Mouse (Mus musculus) intestine, embryonic 14.5 days (tissue): ENCODE measurements around the gene Ccnf. TPM values are rescaled to one million over a fixed set of nuclear protein-coding genes. Genes with fewer than 3 reads are reported as not detected.

Experiments
- ATAC-seq: fragments of 200-750 bp; cut with Nextera tagmentation; replicated peaks from 2 replicates; pipeline ENCODE4 v1.8.0; 2017; ENCODE audit warnings: low read depth, moderate number of reproducible peaks, moderate TSS enrichment, moderate library complexity; ENCODE audit not compliant: low FRiP score, low TSS enrichment
- DNase-seq: peaks from one replicate; pipeline ENCODE4 v3.0.0-alpha.2; 2018; ENCODE audit warnings: low spot score
- H3K27ac ChIP-seq: fragments of 300-500 bp; sonication (generic); 2 replicates; pipeline ENCODE4 v1.5.1; 2014; ENCODE audit warnings: low read depth, mild to moderate bottlenecking, control low read depth
- H3K27me3 ChIP-seq: fragments of 300-500 bp; sonication (generic); replicated peaks from 2 replicates; pipeline ENCODE4 v1.6.1; 2014; ENCODE audit warnings: low read length, control low read depth; ENCODE audit not compliant: control insufficient read depth, insufficient read depth
- H3K36me3 ChIP-seq: fragments of 300-500 bp; sonication (generic); 2 replicates; pipeline ENCODE4 v1.6.1; 2014; ENCODE audit warnings: low read length, control low read depth; ENCODE audit not compliant: control insufficient read depth, insufficient read depth
- H3K4me1 ChIP-seq: fragments of 300-500 bp; sonication (generic); replicated peaks from 2 replicates; pipeline ENCODE4 v1.6.1; 2014; ENCODE audit warnings: low read length, control low read depth, mixed read lengths; ENCODE audit not compliant: control insufficient read depth, insufficient read depth
- H3K4me2 ChIP-seq: fragments of 300-500 bp; sonication (generic); 2 replicates; pipeline ENCODE4 v1.6.1; 2014; ENCODE audit warnings: low read length
- H3K4me3 ChIP-seq: fragments of 300-500 bp; sonication (generic); 2 replicates; pipeline ENCODE4 v1.5.1; 2014; ENCODE audit warnings: low read depth, low read length, control low read depth, mixed read lengths
- H3K9ac ChIP-seq: fragments of 300-500 bp; sonication (generic); 2 replicates; pipeline ENCODE4 v1.6.1; 2014; ENCODE audit warnings: mild to moderate bottlenecking, low read length
- H3K9me3 ChIP-seq: fragments of 300-500 bp; sonication (generic); 2 replicates; pipeline ENCODE4 v1.6.1; 2016; ENCODE audit warnings: low read length, control low read depth; ENCODE audit not compliant: control insufficient read depth
- WGBS: fragments of 180-500 bp; shearing (Covaris S2); extraction: QIAGEN DNeasy Blood & Tissue Kit; methylation state at CpG from one replicate; pipeline ENCODE4 v1.1.7; 2014; 5-methylcytosine and 5-hydroxymethylcytosine counted together
- polyA plus RNA-seq: library from polyadenylated mRNA; unstranded; fragments of >200 nt; fragmentation: Nextera tagmentation; extraction: Ambion mirVana; gene quantifications from 2 replicates; pipeline ENCODE4 v1.2.1, GENCODE M21; 2014

The Ccnf gene
- polyA plus RNA-seq, 1 experiment from 2014 or later = 59.8 TPM

DNA sequence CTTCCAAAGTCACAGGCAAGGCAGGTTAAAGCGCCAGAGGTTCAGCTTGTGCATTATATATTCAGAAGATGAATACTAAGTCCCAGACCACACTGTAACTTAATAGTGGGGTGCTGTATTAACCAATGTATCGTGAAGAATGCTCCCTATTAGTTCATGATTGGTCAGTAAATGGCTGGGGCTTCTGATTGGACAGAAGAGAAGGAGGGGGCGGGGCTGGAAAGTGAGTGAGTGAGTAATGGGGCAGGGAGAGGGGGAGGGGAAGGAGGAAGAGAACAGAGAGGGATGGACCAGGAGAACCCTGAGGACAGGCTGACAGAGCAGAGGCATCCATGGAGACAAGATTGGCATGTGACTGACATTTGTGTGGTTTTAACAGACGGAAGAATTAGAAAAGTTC, 34.4 kb downstream of the Ccnf start:
- 75% methylated on average over 4 of the region's 4 CpGs for WGBS
- no peaks in the 10 kb centered on the region for H3K27me3 ChIP-seq
- H3K9me3 ChIP-seq = no peaks in the 10 kb centered on the region
- DNase-seq (no peak), ATAC-seq (no peak)
- H3K36me3 ChIP-seq = peaks cover 33% of the 10 kb centered on the region
- no peak overlapping the region for H3K4me3 ChIP-seq
- no peak overlapping the region for H3K4me2 ChIP-seq
- no peak overlapping the region for H3K9ac ChIP-seq
- H3K27ac ChIP-seq = no peak overlapping the region
- H3K4me1 ChIP-seq = peaks cover 25% of the 10 kb centered on the region

DNA sequence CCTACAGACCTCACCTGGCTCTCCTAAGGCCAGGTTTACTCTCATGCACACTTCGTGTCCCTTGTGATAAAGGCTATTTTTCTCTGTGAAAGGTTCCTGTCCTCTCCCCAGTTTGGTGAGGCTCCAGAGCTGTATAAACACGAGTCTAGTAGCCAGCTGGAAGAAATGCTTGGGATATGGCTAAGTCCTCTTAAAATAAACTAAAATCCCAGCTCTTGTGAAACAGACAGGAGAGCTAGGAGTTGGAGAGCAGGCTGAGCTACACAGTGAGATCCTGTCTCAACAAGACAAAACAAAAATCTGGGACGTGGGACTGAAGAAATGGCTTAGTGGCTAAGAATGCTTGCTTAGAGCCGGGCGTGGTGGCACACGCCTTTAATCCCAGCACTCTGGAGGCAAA, 38.1 kb downstream of the Ccnf start:
- Histone ChIP-seq H3K27me3 (0 out of 2 replicates have a peak, but pooled peaks cover 2% of the 10 kb centered on the region), H3K4me2 (peak overlapping the region; percentile 90), H3K9me3 (no peaks in the 10 kb centered on the region), H3K9ac (no peak overlapping the region), H3K4me1 (peaks cover 46% of the 10 kb centered on the region), H3K4me3 (no peak overlapping the region), H3K36me3 (peaks cover 30% of the 10 kb centered on the region), H3K27ac (peak overlapping the region; percentile 62; the same call in 1 of the 2 replicates)
- WGBS = 57% methylated on average over 6 of the region's 6 CpGs
- no peak for DNase-seq
- ATAC-seq = no peak

- peak overlapping the region; percentile 39 for H3K4me3 ChIP-seq
- peak overlapping the region; percentile 90 for H3K4me2 ChIP-seq
- H3K27ac ChIP-seq = peak overlapping the region; percentile 86; the same call in 1 of the 2 replicates
- H3K27me3 ChIP-seq = peaks cover 9% of the 10 kb centered on the region; the same call in 1 of the 2 replicates
- no peak for DNase-seq
- H3K36me3 ChIP-seq = peaks cover 23% of the 10 kb centered on the region
- ATAC-seq = no peak
- H3K9me3 ChIP-seq = no peaks in the 10 kb centered on the region
- peaks cover 53% of the 10 kb centered on the region for H3K4me1 ChIP-seq
- WGBS = 37% methylated on average over 5 of the region's 5 CpGs
- no peak overlapping the region for H3K9ac ChIP-seq
Measured at GRCm38 (mm10) chr17:24212441-24213018, 38.8 kb downstream of the Ccnf start.

- Histone ChIP-seq H3K36me3 (peaks cover 21% of the 10 kb centered on the region), H3K4me2 (peak overlapping the region; percentile 90), H3K9me3 (no peaks in the 10 kb centered on the region), H3K9ac (peak overlapping the region; percentile 58), H3K27ac (peak overlapping the region; percentile 86), H3K27me3 (peaks cover 12% of the 10 kb centered on the region; the same call in 1 of the 2 replicates), H3K4me1 (peaks cover 59% of the 10 kb centered on the region), H3K4me3 (peak overlapping the region; percentile 39)
- ATAC-seq (no peak; the same call in 1 of the 2 replicates), DNase-seq (peak; percentile 75)
- 3% methylated on average over 37 of the region's 37 CpGs for WGBS
Measured at GRCm38 (mm10) chr17:24211631-24212440, 39.4 kb downstream of the Ccnf start.

GRCm38 (mm10) chr17:24210591-24210990, 40.7 kb downstream of the Ccnf start:
- Histone ChIP-seq H3K4me2 (peak overlapping the region; percentile 90), H3K27ac (peak overlapping the region; percentile 91; the same call in 1 of the 2 replicates), H3K27me3 (peaks cover 12% of the 10 kb centered on the region; the same call in 1 of the 2 replicates), H3K36me3 (peaks cover 9% of the 10 kb centered on the region), H3K4me3 (no peak overlapping the region), H3K9ac (no peak overlapping the region), H3K4me1 (peaks cover 70% of the 10 kb centered on the region), H3K9me3 (no peaks in the 10 kb centered on the region)
- ATAC-seq (no peak), DNase-seq (no peak)
- WGBS = 83% methylated on average over 3 of the region's 3 CpGs

GRCm38 (mm10) chr17:24209916-24210240, 41.4 kb downstream of the Ccnf start:
- Histone ChIP-seq H3K4me2 (peak overlapping the region; percentile 65; the same call in 1 of the 2 replicates), H3K4me1 (peaks cover 71% of the 10 kb centered on the region)
- WGBS = 57% methylated on average over 3 of the region's 3 CpGs

GRCm38 (mm10) chr17:24209043-24209915, 42.0 kb downstream of the Ccnf start, which contains the start of gene Ntn3:
TSS of gene Ntn3 (minus strand) at chr17:24209531.
- WGBS = under 1% methylated on average over 40 of the region's 43 CpGs
- Histone ChIP-seq H3K27me3 (peaks cover 12% of the 10 kb centered on the region; the same call in 1 of the 2 replicates), H3K4me1 (peaks cover 77% of the 10 kb centered on the region), H3K36me3 (no peaks in the 10 kb centered on the region), H3K4me2 (peak within 1 kb of the TSS; percentile 65), H3K27ac (peak within 1 kb of the TSS; percentile 91), H3K4me3 (peak within 1 kb of the TSS; percentile 53), H3K9ac (peak within 1 kb of the TSS; percentile 64), H3K9me3 (no peaks in the 10 kb centered on the region)
- ATAC-seq = peak; percentile 50
- peak; percentile 87 for DNase-seq

More at GRCm38 (mm10) chr17:24209916-24210240, 41.4 kb downstream of the Ccnf start:
- Histone ChIP-seq H3K4me3 (peak overlapping the region; percentile 53; the same call in 1 of the 2 replicates), H3K27ac (peak overlapping the region; percentile 91), H3K9ac (no peak overlapping the region), H3K27me3 (peaks cover 12% of the 10 kb centered on the region; the same call in 1 of the 2 replicates), H3K9me3 (no peaks in the 10 kb centered on the region), H3K36me3 (peaks cover 2% of the 10 kb centered on the region; the same call in 1 of the 2 replicates)
- DNase-seq = no peak
- no peak for ATAC-seq

GRCm38 (mm10) chr17:24208641-24209042, 42.6 kb downstream of the Ccnf start:
- H3K9ac ChIP-seq = peak overlapping the region; percentile 64
- H3K4me2 ChIP-seq = peak overlapping the region; percentile 65
- peaks cover 84% of the 10 kb centered on the region for H3K4me1 ChIP-seq
- no peak for DNase-seq
- H3K27ac ChIP-seq = peak overlapping the region; percentile 91
- 6% methylated on average over 29 of the region's 29 CpGs for WGBS
- H3K36me3 ChIP-seq = no peaks in the 10 kb centered on the region
- H3K4me3 ChIP-seq = peak overlapping the region; percentile 53
- no peak for ATAC-seq
- H3K9me3 ChIP-seq = no peaks in the 10 kb centered on the region
- H3K27me3 ChIP-seq = peaks cover 12% of the 10 kb centered on the region; the same call in 1 of the 2 replicates
